11 mouse cellular contexts compared by ENCODE assay signal in genomic region chr5:73130984-73131383, GRCm38 (mm10).
DNase-seq lines count a peak whose midpoint lies in the region; ATAC-seq and TF ChIP-seq lines count a peak whose summit lies in the region.
"Had no signal": no experiment of that assay in that cellular context is flagged by ENCODE, and none has a peak within 500 bp of the region (broad histone marks: within the 10 kb centered on the region; RNA-seq: fewer than 3 reads in every experiment).

No protein-coding gene starts in this region.

- H3K4me2 ChIP-seq in hindbrain, embryonic 11.5 days (replicated peaks; ENCODE audit: low read depth, low read length) = no peak overlapping the region
- H3K4me2 ChIP-seq in heart, embryonic 15.5 days = no peak overlapping the region
- no peak overlapping the region for H3K4me2 ChIP-seq in intestine, embryonic 15.5 days (replicated peaks)
- H3K4me2 ChIP-seq in lung, postnatal 0 days (replicated peaks; ENCODE audit: low read depth, low read length) = no peak overlapping the region

- WGBS in hindbrain, embryonic 10.5 days = 84% methylated on average over 6 of the region's 6 CpGs
- 93% methylated on average over 6 of the region's 6 CpGs for WGBS in hindbrain, embryonic 11.5 days
- 56% methylated on average over 6 of the region's 6 CpGs for WGBS in heart, embryonic 15.5 days
- 89% methylated on average over 6 of the region's 6 CpGs for WGBS in intestine, embryonic 15.5 days
- WGBS in lung, postnatal 0 days = 81% methylated on average over 6 of the region's 6 CpGs

- no peak overlapping the region for H3K4me3 ChIP-seq in hindbrain, embryonic 10.5 days
- H3K4me3 ChIP-seq in hindbrain, embryonic 11.5 days (ENCODE audit: low read depth, low read length) = no peak overlapping the region
- no peak overlapping the region for H3K4me3 ChIP-seq in heart, embryonic 15.5 days
- H3K4me3 ChIP-seq in intestine, embryonic 15.5 days (replicated peaks) = no peak overlapping the region
- no peak overlapping the region for H3K4me3 ChIP-seq in lung, postnatal 0 days (ENCODE audit: low read depth, low read length)
- H3K4me3 ChIP-seq: embryonic facial prominence, embryonic 10.5 days had no signal

- H3K27me3 ChIP-seq in hindbrain, embryonic 10.5 days (ENCODE audit: insufficient read depth, poor library complexity, severe bottlenecking) = no peaks in the 10 kb centered on the region
- no peaks in the 10 kb centered on the region for H3K27me3 ChIP-seq in hindbrain, embryonic 11.5 days (ENCODE audit: control insufficient read depth, insufficient read depth, low read length)
- no peaks in the 10 kb centered on the region for H3K27me3 ChIP-seq in heart, embryonic 15.5 days
- H3K27me3 ChIP-seq in intestine, embryonic 15.5 days (replicated peaks) = no peaks in the 10 kb centered on the region
- no peaks in the 10 kb centered on the region for H3K27me3 ChIP-seq in lung, postnatal 0 days (replicated peaks; ENCODE audit: insufficient read depth, low read length)

- H3K9ac ChIP-seq in hindbrain, embryonic 11.5 days (ENCODE audit: low read depth, low read length) = no peak overlapping the region
- H3K9ac ChIP-seq in heart, embryonic 15.5 days = no peak overlapping the region
- H3K9ac ChIP-seq in intestine, embryonic 15.5 days = no peak overlapping the region
- no peak overlapping the region for H3K9ac ChIP-seq in lung, postnatal 0 days (replicated peaks; ENCODE audit: low read depth)

- no peak for TF ChIP-seq EP300 in lung, postnatal 0 days (IDR thresholded peaks at IDR 0.05)

- H3K9me3 ChIP-seq in hindbrain, embryonic 10.5 days = no peaks in the 10 kb centered on the region
- H3K9me3 ChIP-seq in hindbrain, embryonic 11.5 days (ENCODE audit: control insufficient read depth, low read length) = no peaks in the 10 kb centered on the region
- no peaks in the 10 kb centered on the region for H3K9me3 ChIP-seq in heart, embryonic 15.5 days (replicated peaks)
- no peaks in the 10 kb centered on the region for H3K9me3 ChIP-seq in intestine, embryonic 15.5 days
- H3K9me3 ChIP-seq in lung, postnatal 0 days (ENCODE audit: low read length) = no peaks in the 10 kb centered on the region
- H3K9me3 ChIP-seq: embryonic facial prominence, embryonic 10.5 days had no signal

- TF ChIP-seq CTCF in lung, postnatal 0 days (IDR thresholded peaks at IDR 0.05) = no peak

- 0 out of 2 replicates have a peak overlapping the region, but pooled peaks have one; percentile 3 for H3K27ac ChIP-seq in hindbrain, embryonic 10.5 days
- no peak overlapping the region for H3K27ac ChIP-seq in hindbrain, embryonic 11.5 days (ENCODE audit: low read depth, low read length)
- peak overlapping the region; percentile 45 for H3K27ac ChIP-seq in heart, embryonic 15.5 days
- no peak overlapping the region for H3K27ac ChIP-seq in intestine, embryonic 15.5 days
- no peak overlapping the region for H3K27ac ChIP-seq in lung, postnatal 0 days (ENCODE audit: low read length)
- H3K27ac ChIP-seq: embryonic facial prominence, embryonic 10.5 days had no signal

- peaks cover 41% of the 10 kb centered on the region for H3K36me3 ChIP-seq in hindbrain, embryonic 10.5 days
- no peaks in the 10 kb centered on the region for H3K36me3 ChIP-seq in hindbrain, embryonic 11.5 days (ENCODE audit: control insufficient read depth, insufficient read depth, low read length)
- H3K36me3 ChIP-seq in heart, embryonic 15.5 days = 0 out of 2 replicates have a peak, but pooled peaks cover 5% of the 10 kb centered on the region
- H3K36me3 ChIP-seq in intestine, embryonic 15.5 days = no peaks in the 10 kb centered on the region
- no peaks in the 10 kb centered on the region; the same call in 1 of the 2 replicates for H3K36me3 ChIP-seq in lung, postnatal 0 days (ENCODE audit: insufficient read depth, low read length)

- no peak for ATAC-seq in hindbrain, embryonic 11.5 days (ENCODE audit: low FRiP score)
- ATAC-seq in heart, embryonic 15.5 days (replicated peaks; ENCODE audit: insufficient number of reproducible peaks, insufficient read depth, low FRiP score, low read depth) = peak; percentile 76
- no peak for ATAC-seq in intestine, embryonic 15.5 days
- ATAC-seq in lung, postnatal 0 days = no peak

- peaks cover 5% of the 10 kb centered on the region; the same call in 1 of the 2 replicates for H3K4me1 ChIP-seq in hindbrain, embryonic 10.5 days (replicated peaks)
- no peaks in the 10 kb centered on the region for H3K4me1 ChIP-seq in hindbrain, embryonic 11.5 days (replicated peaks; ENCODE audit: control insufficient read depth, insufficient read depth, low read length)
- H3K4me1 ChIP-seq in heart, embryonic 15.5 days (replicated peaks) = peaks cover 12% of the 10 kb centered on the region
- no peaks in the 10 kb centered on the region for H3K4me1 ChIP-seq in intestine, embryonic 15.5 days (replicated peaks)
- H3K4me1 ChIP-seq in lung, postnatal 0 days (ENCODE audit: insufficient read depth, low read depth, low read length) = no peaks in the 10 kb centered on the region
- H3K4me1 ChIP-seq: embryonic facial prominence, embryonic 10.5 days had no signal

- no peak for DNase-seq in hindbrain, embryonic 10.5 days (ENCODE audit: low spot score)
- DNase-seq in hindbrain, embryonic 11.5 days (ENCODE audit: low spot score) = no peak
- peak; percentile 16 for DNase-seq in right cerebral cortex, postnatal 4 days
- DNase-seq in right cerebral cortex, adult 18-20 months = no peak
- peak; percentile 74 for DNase-seq in testis, postnatal 14 days (ENCODE audit: low spot score)
- no peak for DNase-seq in lung, postnatal 0 days (ENCODE audit: low spot score)
- DNase-seq: cerebellum, adult 11 months; lung, adult 18-20 months had no signal

Comparison
In these comparisons a context has a peak if more than half of its experiments do, and no peak if none do; other contexts are left out.
1. DNase-seq: peak in right cerebral cortex, postnatal 4 days (single experiment) and testis, postnatal 14 days (single experiment); none in hindbrain, embryonic 10.5 days (single experiment), hindbrain, embryonic 11.5 days (single experiment), right cerebral cortex, adult 18-20 months (single experiment) and lung, postnatal 0 days (single experiment).
2. H3K27ac ChIP-seq: peak in hindbrain, embryonic 10.5 days (single experiment) and heart, embryonic 15.5 days (single experiment); none in hindbrain, embryonic 11.5 days (single experiment), intestine, embryonic 15.5 days (single experiment) and lung, postnatal 0 days (single experiment).